Mouse (Mus musculus) hindbrain, postnatal 0 days (tissue): ENCODE results near the gene Nol8. TPM values are rescaled to one million over a fixed set of nuclear protein-coding genes. Genes with fewer than 3 reads are reported as not detected.

Experiments used
- ATAC-seq: fragments of 200-750 bp; cut with Nextera tagmentation; 2 replicates; pipeline ENCODE4 v1.8.0; 2017; ENCODE audit warnings: mild to moderate bottlenecking, moderate TSS enrichment, moderate library complexity
- DNase-seq: peaks from one replicate; pipeline ENCODE4 v3.0.0-alpha.2; 2015; ENCODE audit warnings: low spot score
- H3K27ac ChIP-seq: fragments of 300-500 bp; sonication (generic); 2 replicates; pipeline ENCODE4 v1.5.1; 2014; ENCODE audit warnings: mild to moderate bottlenecking
- H3K27me3 ChIP-seq: fragments of 300-500 bp; sonication (generic); 2 replicates; pipeline ENCODE4 v1.6.1; 2014; ENCODE audit warnings: low read length, mixed read lengths; ENCODE audit not compliant: insufficient read depth
- H3K36me3 ChIP-seq: fragments of 300-500 bp; sonication (generic); 2 replicates; pipeline ENCODE4 v1.6.1; 2014; ENCODE audit warnings: low read length, mixed read lengths; ENCODE audit not compliant: insufficient read depth
- H3K4me1 ChIP-seq: fragments of 300-500 bp; sonication (generic); 2 replicates; pipeline ENCODE4 v1.6.1; 2014; ENCODE audit warnings: antibody characterized with exemption, low read length, mixed read lengths; ENCODE audit not compliant: insufficient read depth
- H3K4me2 ChIP-seq: fragments of 300-500 bp; sonication (generic); 2 replicates; pipeline ENCODE4 v1.6.1; 2014; ENCODE audit warnings: low read depth, mild to moderate bottlenecking, low read length, moderate library complexity, mixed read lengths
- H3K4me3 ChIP-seq: fragments of 300-500 bp; sonication (generic); 2 replicates; pipeline ENCODE4 v1.5.1; 2014; ENCODE audit warnings: low read length
- H3K9ac ChIP-seq: fragments of 300-500 bp; sonication (generic); replicated peaks from 2 replicates; pipeline ENCODE4 v1.6.1; 2014; ENCODE audit warnings: mild to moderate bottlenecking, low read length, moderate library complexity, mixed read lengths
- H3K9me3 ChIP-seq: fragments of 300-500 bp; sonication (generic); 2 replicates; pipeline ENCODE4 v1.6.1; 2016; ENCODE audit warnings: low read length, mixed read lengths
- CTCF ChIP-seq: IDR thresholded peaks from 2 replicates; pipeline ENCODE4 v1.5.1; 2016; ENCODE audit warnings: antibody characterized with exemption, control low read depth, low read depth
- WGBS: fragments of 180-500 bp; shearing (Covaris S2); extraction: QIAGEN DNeasy Blood & Tissue Kit; methylation state at CpG from one replicate; pipeline ENCODE4 v1.1.7; 2014; 5-methylcytosine and 5-hydroxymethylcytosine counted together
- polyA plus RNA-seq: library from polyadenylated mRNA; unstranded; fragments of >200 nt; fragmentation: Nextera tagmentation; extraction: Ambion mirVana; gene quantifications from 2 replicates; pipeline ENCODE4 v1.2.1, GENCODE M21; 2015
- total RNA-seq: library from RNA; depleted of rRNA; stranded (reverse); fragments of >200 nt; gene quantifications from 2 replicates; pipeline ENCODE4 v1.2.3, GENCODE M21; 2014; rRNA removed

The Nol8 gene
- total RNA-seq: 5.4 and 5.7 TPM in 2 replicates
- 13.6 and 13.8 TPM in 2 replicates for polyA plus RNA-seq

GRCm38 (mm10) chr13:49652481-49653179, at the start of gene Nol8, which contains the start of gene Cenpp:
Gene Nol8 (plus strand): TSS chr13:49653078.
Gene Cenpp (minus strand): TSS chr13:49652785.
- no peaks in the 10 kb centered on the region for H3K27me3 ChIP-seq
- H3K4me1 ChIP-seq: peaks cover 6% of the 10 kb centered on the region; the same call in 1 of the 2 replicates
- H3K9me3 ChIP-seq: no peaks in the 10 kb centered on the region
- no peaks in the 10 kb centered on the region for H3K36me3 ChIP-seq
- ATAC-seq (peak; percentile 100), DNase-seq (peak; percentile 100)
- H3K9ac ChIP-seq: peak within 1 kb of the TSS; percentile 39
- H3K4me3 ChIP-seq: peak within 1 kb of the TSS; percentile 82
- H3K27ac ChIP-seq: peak within 1 kb of the TSS; percentile 32; the same call in 1 of the 2 replicates
- TF ChIP-seq CTCF: peak; percentile 31
- WGBS: under 1% methylated on average over 67 of the region's 68 CpGs
- peak within 1 kb of the TSS; percentile 76 for H3K4me2 ChIP-seq

GRCm38 (mm10) chr13:49603603-49604002, 49.3 kb upstream of the Nol8 start:
- Histone ChIP-seq H3K4me2 (no peak overlapping the region), H3K36me3 (no peaks in the 10 kb centered on the region), H3K9ac (no peak overlapping the region), H3K9me3 (no peaks in the 10 kb centered on the region), H3K27me3 (no peaks in the 10 kb centered on the region), H3K4me1 (no peaks in the 10 kb centered on the region), H3K4me3 (no peak overlapping the region), H3K27ac (no peak overlapping the region)
- TF ChIP-seq CTCF: no peak
- no peak for ATAC-seq
- DNase-seq: no peak

GRCm38 (mm10) chr13:49607714-49608113, 45.2 kb upstream of the Nol8 start, which contains the start of gene Ogn:
Gene Ogn (plus strand): TSS chr13:49608046.
- Histone ChIP-seq H3K4me1 (no peaks in the 10 kb centered on the region), H3K9ac (no peak within 1 kb of the TSS), H3K36me3 (no peaks in the 10 kb centered on the region), H3K9me3 (no peaks in the 10 kb centered on the region), H3K4me3 (no peak within 1 kb of the TSS), H3K4me2 (no peak within 1 kb of the TSS), H3K27ac (no peak within 1 kb of the TSS), H3K27me3 (no peaks in the 10 kb centered on the region)
- DNase-seq (peak; percentile 19), ATAC-seq (no peak)
- 56% methylated on average over 4 of the region's 4 CpGs for whole genome bisulfite sequencing
- TF ChIP-seq CTCF: no peak

- Histone ChIP-seq H3K4me1 (no peaks in the 10 kb centered on the region), H3K27ac (no peak overlapping the region), H3K9me3 (no peaks in the 10 kb centered on the region), H3K4me3 (no peak overlapping the region), H3K27me3 (no peaks in the 10 kb centered on the region), H3K36me3 (no peaks in the 10 kb centered on the region), H3K9ac (no peak overlapping the region), H3K4me2 (no peak overlapping the region)
- no peak for TF ChIP-seq CTCF
- no peak for ATAC-seq
- 78% methylated on average over 4 of the region's 4 CpGs for WGBS
- DNase-seq: no peak
Measured at GRCm38 (mm10) chr13:49608589-49609322, 44.1 kb upstream of the Nol8 start.

GRCm38 (mm10) chr13:49617021-49617420, 35.9 kb upstream of the Nol8 start:
- Histone ChIP-seq H3K4me3 (no peak overlapping the region), H3K9ac (no peak overlapping the region), H3K36me3 (no peaks in the 10 kb centered on the region), H3K4me2 (no peak overlapping the region), H3K27ac (no peak overlapping the region), H3K4me1 (no peaks in the 10 kb centered on the region), H3K27me3 (no peaks in the 10 kb centered on the region), H3K9me3 (no peaks in the 10 kb centered on the region)
- 95% methylated on average over 3 of the region's 3 CpGs for WGBS
- no peak for TF ChIP-seq CTCF
- DNase-seq: no peak
- ATAC-seq: no peak

GRCm38 (mm10) chr13:49618365-49618764, 34.5 kb upstream of the Nol8 start:
- no peak overlapping the region for H3K4me2 ChIP-seq
- no peak overlapping the region for H3K9ac ChIP-seq
- no peak overlapping the region for H3K27ac ChIP-seq
- H3K9me3 ChIP-seq: no peaks in the 10 kb centered on the region
- ATAC-seq: no peak
- no peaks in the 10 kb centered on the region for H3K27me3 ChIP-seq
- H3K4me1 ChIP-seq: no peaks in the 10 kb centered on the region
- TF ChIP-seq CTCF: no peak
- DNase-seq: no peak
- H3K36me3 ChIP-seq: no peaks in the 10 kb centered on the region
- no peak overlapping the region for H3K4me3 ChIP-seq

- no peak for TF ChIP-seq CTCF
- no peak overlapping the region for H3K27ac ChIP-seq
- ATAC-seq: no peak
Measured at GRCm38 (mm10) chr13:49623216-49623615, 29.7 kb upstream of the Nol8 start.

More at GRCm38 (mm10) chr13:49623216-49623615, 29.7 kb upstream of the Nol8 start:
- H3K9ac ChIP-seq: no peak overlapping the region
- no peaks in the 10 kb centered on the region for H3K4me1 ChIP-seq
- H3K9me3 ChIP-seq: no peaks in the 10 kb centered on the region
- no peak for DNase-seq
- H3K4me3 ChIP-seq: no peak overlapping the region
- H3K4me2 ChIP-seq: no peak overlapping the region
- no peaks in the 10 kb centered on the region for H3K36me3 ChIP-seq
- H3K27me3 ChIP-seq: no peaks in the 10 kb centered on the region
- 80% methylated on average over 1 of the region's 1 CpGs for WGBS
